Mouse (Mus musculus) monocyte, adult 2 months (primary cell): ENCODE measurements around the gene Ccl25.
"Not testable (repeated sequence)": the region's sequence is repeated elsewhere in the genome, so short reads cannot be mapped to it uniquely, and the experiment has no call there.

Experiments
- DNase-seq, 2 experiments: peaks; one replicate each; pipeline ENCODE4 v3.0.0; 2022; ENCODE audit warnings: low spot score in 2 of 2, low read depth in 1 of 2

Ccl25 gene

DNA sequence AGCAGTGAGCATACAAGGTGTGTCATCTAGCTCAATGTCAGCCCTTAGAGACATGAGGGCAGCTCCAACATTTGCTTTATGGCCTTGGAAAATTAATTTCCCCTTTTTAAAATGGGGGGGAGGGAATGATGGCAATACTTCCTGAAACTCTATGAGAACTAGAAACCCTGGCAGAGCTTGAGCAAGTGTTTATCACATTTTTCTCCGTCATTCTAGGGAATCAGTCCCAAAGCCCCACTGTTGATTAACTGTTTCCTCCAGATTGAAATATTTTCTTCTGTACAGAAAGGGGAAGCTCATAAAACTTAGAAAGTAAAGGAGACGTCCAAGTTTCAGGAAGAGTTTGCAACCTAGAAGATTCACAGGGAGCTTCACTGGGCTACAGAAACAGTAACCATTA, 10.7 kb downstream of the Ccl25 start:
- DNase-seq = no peak

DNA sequence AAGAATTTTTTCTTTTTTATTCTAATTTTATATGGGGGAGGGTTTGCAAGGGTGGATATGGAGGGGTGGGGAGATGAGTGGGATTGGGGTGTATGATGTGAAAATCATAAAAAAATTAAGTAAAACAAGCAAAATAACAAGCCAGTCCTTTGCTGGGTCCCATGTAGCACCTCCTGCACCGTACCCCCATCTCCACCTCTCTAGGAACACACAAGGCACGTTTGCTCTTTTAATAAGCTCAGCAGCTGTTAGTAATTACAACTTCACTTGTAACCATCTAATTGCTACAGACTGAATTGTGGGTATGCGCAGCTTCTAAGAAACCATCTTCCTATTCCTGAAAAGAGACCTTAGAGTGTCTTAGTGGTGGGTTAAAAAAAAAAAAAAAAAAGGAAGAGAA, 15.2 kb downstream of the Ccl25 start:
- no peak for DNase-seq

DNA sequence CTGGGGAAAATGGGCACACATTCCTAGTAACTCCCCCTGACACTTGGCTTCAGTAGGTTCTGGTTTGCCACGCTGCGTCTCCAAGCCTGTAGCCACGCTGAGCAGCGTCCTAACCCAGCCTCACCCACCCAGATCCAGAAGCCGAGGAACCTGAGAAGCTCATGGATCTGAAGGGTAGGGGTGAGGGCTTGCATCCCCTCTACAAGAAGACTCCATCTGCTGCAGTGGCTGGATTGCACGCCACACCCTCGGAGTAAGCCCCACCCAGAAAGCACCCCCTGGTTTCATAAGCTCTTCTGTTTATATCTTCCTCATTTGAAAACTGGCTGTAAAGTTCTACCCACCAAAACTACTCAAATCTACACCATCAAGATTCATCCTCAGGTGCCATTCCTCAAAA, 22.7 kb downstream of the Ccl25 start:
- peak in 1 of 2 experiments; percentile 2 for DNase-seq

DNA sequence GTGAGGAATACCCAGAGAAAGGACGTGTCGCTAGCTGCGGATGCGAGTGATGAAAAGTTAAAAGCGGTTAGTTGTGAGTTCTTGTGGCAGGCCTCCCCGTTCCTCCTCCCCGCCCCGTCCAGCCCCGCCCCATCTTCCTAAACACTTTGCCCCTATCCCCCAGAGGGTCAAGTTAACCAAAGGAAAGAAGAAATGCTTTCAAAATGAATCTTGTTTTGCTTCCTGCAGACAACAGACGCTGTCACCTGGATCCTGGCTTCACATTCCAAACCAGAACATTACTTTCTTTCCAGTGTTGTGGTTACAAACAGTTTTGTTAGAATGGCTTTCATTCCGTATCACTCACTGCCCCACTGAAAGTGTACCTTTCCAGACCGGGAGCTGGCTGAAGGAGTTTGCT, 23.3 kb downstream of the Ccl25 start:
- DNase-seq = no peak

DNA sequence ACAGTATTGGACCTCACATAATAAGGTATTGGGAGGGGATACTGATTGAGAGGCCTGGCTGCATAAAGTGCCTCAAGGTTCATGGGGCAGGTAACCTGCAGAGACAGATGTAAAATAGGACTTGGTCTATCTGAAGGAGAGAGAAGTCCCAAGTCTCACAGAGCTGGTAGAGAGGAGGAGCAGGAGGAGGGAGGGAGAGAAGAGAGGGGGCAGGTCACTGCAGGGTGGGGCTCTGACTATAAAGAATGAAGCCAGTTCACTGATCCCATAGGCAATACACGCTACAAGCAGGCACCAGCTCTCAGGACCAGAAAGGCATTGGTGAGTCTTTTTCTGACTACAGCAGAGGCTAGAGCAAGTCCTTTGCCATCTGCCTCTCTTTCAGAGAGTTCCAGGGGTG, 24.3 kb downstream of the Ccl25 start:
- DNase-seq = no peak

DNA sequence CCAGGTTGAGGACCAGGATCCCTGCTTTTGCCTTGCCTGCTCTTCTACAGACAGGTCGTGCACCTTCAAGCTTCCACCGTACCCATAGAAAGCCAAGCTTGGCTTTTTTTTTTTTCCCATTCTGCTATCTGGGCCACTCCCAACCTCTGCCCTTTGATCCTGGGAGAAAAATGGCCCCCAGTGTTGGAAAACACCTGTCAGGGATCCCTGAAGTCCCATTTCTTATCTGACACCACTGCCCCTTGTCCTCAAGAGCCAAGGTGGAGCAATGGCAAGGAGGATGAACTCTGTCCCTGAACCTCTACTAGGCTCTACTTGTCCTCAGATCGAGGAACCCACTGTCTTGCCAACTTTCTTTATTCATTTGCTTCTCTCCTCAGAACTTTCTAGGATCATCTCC, 25.6 kb downstream of the Ccl25 start:
- DNase-seq = no peak

DNA sequence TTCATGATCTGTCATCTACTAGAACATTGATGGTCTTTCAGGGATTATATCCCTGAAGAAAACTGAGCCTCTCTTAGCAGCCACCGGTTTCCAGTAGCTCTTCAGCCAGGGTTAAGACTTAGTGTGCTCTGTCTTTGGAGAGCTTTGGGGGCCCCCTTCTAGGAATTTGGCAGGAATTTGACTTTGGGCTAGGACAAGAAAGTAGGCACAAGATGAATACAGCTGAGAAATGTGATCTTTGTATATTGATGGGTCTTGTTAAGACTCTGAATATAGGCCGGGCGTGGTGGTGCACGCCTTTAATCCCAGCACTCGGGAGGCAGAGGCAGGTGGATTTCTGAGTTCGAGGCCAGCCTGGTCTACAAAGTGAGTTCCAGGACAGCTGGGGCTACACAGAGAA, 27.6 kb downstream of the Ccl25 start:
- DNase-seq = not testable (repeated sequence)

DNA sequence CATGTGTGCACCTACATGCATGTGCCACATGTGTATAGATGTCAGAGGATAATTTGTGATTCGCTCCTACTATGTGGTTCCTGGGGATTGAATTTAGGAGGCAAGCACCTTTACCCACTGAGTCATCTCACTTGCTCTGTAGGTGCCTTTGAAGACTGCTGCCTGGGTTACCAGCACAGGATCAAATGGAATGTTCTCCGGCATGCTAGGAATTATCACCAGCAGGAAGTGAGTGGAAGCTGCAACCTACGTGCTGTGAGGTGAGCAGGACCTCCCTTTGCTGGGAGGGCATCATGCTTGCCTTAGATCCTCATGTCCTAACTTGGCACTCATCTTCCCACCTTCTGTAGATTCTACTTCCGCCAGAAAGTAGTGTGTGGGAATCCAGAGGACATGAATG, 28.7 kb downstream of the Ccl25 start:
- no peak for DNase-seq

DNA sequence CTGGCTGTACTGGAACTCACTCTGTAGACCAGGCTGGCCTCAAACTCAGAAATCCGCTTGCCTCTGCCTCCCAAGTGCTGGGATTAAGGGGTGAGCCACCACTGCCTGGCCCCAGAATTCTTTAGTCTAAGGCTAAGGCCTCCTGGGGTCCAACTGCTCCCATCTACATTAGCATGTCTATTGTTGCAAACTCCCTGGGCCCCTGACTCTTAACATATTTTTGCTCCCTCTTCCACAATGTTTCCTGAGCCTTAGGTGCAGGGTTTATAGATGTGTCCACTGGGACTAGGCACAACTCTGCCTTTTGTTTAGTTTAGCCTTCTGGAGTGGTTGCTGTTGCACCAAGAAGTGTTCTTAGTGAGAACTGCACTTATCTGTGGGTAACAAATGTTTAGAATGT, 29.5 kb downstream of the Ccl25 start:
- DNase-seq = no peak

DNA sequence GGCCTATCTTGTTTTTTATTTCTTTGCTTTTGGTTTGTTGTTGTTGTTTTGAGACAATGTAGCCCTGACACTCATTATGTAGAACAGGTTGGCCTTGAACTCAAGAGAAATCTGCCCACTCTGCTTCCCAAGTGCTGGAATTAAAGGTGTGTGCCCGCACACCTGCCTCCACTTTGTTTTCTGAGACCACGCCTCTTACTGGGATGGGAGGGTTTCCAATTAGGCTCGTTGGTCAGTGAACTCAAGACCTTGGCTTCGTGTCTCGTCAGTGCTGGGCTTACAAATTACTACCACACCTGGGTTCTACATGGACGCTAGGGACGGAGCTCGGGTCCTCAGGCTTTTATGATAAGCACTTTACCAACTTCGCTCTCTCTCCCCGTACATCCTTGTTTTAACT, 30.4 kb downstream of the Ccl25 start:
- DNase-seq = no peak

DNA sequence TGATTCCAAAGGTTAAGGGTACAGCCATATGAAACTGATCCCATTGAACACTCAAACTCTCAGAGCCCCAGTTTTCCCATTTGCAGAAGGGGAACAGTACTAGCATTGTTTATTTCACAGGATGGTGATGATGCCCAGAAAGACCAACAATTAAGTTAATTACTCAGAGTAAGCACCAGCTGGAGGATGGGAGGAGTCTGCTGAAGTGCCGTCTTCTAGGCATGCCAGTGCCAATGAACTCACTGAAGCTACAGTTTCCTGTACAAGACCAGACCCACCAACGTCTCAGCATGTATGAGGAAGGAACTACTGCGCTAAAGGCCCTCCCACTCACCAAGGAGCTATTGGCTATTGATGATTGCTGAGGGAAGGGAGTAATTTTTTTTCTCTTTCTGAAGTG, 34.4 kb downstream of the Ccl25 start:
- DNase-seq = no peak

DNA sequence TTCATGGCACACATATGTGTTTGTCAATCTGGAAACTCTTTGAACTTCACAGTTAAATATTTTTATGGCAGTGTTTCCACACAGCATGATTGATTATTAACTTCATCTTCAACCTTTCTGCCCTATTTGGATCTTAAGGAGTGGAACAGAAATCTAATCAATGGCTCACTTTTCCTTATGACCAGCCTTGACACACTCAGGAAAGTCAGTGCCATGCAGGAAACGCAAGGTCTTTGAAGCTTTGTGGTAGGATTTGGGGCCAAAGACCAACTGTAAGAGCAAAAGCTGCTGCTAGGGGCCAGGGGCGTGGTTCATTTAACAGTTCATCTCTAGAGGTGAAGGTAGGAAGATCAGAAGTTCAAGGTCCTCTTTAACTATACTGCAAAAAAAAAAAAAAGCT, 35.9 kb downstream of the Ccl25 start:
- DNase-seq = no peak

DNA sequence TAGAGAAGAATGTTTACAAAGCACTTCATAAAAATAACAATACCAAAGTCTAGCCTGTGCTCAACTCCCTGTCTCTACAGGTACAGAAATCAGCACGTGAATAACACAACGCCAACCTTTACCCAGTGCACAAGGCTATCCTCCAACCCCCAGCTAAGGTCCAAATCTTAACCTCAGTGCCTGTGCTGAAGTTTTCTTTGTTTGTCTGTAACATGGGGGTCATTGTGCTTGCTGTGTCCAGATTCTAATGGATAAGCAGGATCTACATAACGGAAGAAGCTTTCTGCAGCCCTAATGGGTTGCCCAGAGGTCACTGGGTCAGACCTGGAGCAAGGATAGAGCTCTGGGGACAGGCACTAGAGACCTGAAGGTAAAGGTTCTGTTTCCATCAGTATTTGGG, 41.2 kb downstream of the Ccl25 start:
- DNase-seq = no peak

DNA sequence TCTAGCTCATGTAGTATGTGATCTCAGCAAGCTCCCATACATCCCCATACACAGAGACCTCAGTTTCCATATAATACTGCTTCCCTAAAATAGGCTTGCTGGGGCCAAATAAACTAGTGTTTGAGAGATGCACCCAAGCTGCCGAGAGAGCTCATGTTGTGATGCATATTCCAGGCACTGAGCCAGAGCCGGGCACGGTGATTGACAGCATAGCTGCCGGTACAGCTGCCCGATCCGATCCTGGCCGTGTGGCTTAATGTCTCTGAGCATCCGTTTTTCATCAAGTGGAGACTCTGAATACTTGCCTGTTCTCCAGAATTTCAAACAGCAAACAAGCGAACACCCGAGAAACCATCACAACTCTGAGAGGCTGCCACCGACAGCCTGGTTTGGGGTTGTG, 42.8 kb downstream of the Ccl25 start:
- no peak for DNase-seq

DNA sequence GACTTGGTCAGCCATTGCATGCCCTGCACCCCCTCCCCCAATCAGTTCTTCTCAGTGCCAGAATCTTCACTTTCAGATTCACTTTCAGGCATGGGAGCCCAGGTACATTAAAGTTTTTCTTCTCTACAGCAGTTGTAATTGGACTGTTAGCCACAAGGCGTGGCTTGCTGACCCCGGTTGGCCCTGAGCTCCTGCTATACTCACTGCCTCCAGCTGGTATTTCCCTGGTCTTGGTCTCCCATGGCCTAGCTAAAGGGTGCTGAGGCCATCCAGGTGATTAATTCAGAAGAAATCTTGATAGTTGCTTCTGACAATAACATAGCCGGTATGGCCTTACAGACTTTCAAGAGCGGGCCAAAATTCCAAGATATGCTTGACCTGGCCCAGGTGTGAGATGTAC, 43.5 kb downstream of the Ccl25 start:
- no peak for DNase-seq

DNA sequence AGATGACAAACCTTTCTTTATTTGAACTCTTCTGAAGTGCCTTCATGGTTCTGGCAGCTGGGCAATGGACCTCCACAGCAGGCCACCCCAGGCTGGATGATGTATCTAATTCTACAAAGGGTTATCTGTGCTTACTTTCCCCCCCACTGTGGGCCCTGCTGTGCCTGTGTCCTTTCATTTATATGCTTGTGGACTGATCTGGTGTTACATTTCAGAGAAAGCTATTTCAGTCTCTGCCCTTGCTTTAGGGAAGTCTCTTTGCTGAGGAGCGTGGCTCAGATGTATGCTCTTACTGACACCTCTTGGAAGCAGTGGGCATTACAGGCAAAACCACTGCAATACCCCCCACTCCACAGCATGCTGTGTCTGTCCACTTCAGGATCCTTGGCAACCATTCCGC, 45.1 kb downstream of the Ccl25 start:
- DNase-seq = peak in 1 of 2 experiments; percentile 43

DNA sequence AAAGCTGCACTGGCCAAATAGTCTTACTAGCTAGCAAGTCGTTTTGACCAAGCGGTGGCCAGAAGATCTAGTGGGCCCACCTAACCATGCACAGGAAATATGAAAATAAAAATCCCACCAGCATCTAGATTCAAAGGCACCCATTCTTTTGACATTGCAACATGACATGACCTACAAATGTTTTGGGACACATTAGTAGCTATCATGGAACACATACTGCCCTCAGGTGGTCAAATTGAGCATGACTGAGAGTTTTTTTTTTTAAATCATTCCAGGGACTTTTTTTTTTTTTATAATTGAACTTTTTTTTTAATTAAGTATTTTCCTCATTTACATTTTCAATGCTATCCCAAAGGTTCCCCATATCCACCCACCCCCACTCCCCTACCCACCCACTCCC, 47.6 kb downstream of the Ccl25 start:
- DNase-seq = no peak

DNA sequence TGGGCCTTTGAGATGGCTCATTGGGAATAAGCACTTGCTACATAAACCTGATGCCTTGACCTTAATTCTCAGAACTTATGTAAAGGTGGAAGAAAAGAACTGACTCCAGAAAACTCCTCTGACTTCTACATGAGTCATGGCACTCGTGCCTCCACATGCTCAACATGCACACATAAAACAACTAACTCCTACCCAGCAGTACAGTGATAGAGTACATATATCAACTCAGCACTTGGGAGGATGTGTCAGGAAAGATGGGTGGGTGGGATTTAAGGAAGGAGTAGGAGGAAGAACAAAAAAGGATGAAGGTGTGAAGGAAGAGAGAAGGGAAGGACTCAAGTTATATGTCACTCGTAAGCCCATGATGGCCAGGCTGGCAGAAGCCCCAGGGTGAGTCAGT, 76.4 kb downstream of the Ccl25 start:
- no peak for DNase-seq

DNA sequence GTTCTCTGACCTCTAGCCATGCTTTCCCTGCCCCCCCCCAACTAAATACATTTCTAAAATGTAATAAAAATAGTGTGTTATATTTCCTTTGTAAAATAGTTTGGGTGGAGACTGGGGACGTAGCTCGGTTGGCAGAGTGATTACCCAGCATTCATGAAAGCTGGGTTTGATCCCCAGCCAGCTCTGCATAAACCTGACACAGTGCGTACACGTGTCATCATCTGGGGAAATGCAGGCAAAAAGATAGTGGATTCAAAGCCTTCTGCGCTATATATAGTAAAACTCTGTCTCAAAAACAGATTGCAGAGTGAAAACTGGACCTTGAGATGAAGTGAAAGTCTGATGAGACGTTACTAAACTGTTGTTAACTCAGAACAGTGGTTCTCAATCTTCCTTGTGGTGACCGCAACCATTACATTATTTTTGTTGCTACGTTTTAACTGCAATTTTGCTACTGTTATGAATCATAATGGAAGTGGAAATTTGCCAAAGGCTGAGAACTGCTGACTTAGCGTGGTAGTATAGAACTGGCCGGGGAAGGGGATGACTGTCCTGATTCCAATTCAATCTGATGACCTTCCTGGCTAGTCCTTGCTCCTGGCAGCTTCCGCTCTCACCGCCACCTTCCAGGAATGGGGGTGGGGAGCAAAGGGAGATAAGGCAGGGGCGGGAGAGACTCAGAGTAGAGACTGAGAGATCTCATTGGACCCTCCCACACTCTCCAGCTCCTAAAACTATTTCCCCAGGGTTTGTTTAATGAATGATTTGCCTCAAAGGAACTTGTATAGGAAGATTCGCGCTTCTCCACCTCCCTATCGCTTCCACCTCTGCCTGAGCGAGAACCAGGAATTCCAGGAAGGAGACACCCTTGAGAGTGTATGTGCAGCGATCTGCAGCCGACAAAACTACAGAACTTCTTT, 79.2 kb downstream of the Ccl25 start:
- DNase-seq = no peak

DNA sequence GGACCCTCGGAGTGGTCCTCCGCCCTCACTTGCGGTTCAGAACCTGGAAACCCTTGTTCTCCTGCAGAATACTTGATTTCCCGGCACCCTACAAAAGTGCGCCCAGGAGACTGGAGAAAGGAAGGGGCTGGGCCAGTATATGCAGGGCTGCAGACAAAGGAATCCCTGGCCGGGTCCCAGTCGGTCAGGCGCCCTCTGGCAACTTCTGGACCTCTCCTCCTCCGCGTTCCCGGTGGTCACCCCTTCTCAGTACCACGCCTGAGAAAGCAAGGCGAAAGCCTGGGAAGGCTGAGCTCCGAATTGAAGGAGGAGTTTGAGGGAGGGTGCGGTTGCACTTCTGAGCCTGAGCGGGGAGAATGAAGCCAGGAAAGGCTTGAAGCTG, 79.9 kb downstream of the Ccl25 start:
- no peak for DNase-seq

DNA sequence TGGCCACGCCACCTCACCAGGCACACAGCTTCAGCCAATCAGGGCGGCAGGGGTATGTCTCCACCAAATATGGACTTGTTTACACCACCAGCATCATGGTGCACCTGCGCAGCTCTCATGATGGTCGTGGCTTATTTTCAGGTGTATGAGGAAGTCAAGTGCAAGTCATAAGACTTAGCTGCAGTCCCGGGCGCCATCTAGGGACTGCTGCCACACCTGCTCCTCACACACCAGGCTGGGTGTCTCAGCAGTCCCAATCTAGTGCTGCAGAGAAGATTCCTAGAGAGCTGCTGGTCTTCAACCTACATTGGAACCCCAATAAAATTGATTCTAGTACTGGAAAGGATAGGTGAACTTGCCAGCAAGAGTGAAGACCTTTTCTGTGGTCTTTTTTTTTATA, 83.4 kb downstream of the Ccl25 start:
- DNase-seq = not testable (repeated sequence)
